Mouse (Mus musculus) liver, embryonic 12.5 days (tissue): ENCODE data around the gene Man1c1. TPM values are rescaled to one million over a fixed set of nuclear protein-coding genes. Genes with fewer than 3 reads are reported as not detected.

Source experiments
- ATAC-seq: fragments of 200-750 bp; cut with Nextera tagmentation; 2 replicates; pipeline ENCODE4 v1.8.0; 2017; ENCODE audit warnings: moderate number of reproducible peaks, mild to moderate bottlenecking, moderate library complexity
- H3K27ac ChIP-seq: fragments of 300-500 bp; sonication (generic); 2 replicates; pipeline ENCODE4 v1.5.1; 2016; ENCODE audit warnings: mild to moderate bottlenecking
- H3K27me3 ChIP-seq: fragments of 300-500 bp; sonication (generic); replicated peaks from 2 replicates; pipeline ENCODE4 v1.6.1; 2016; ENCODE audit warnings: mild to moderate bottlenecking, moderate library complexity
- H3K36me3 ChIP-seq: fragments of 300-500 bp; sonication (generic); 2 replicates; pipeline ENCODE4 v1.6.1; 2016; ENCODE audit warnings: mild to moderate bottlenecking, moderate library complexity
- H3K4me1 ChIP-seq: fragments of 300-500 bp; sonication (generic); 2 replicates; pipeline ENCODE4 v1.6.1; 2016
- H3K4me2 ChIP-seq: fragments of 300-500 bp; sonication (generic); 2 replicates; pipeline ENCODE4 v1.6.1; 2016; ENCODE audit warnings: mild to moderate bottlenecking, moderate library complexity
- H3K4me3 ChIP-seq: fragments of 300-500 bp; sonication (generic); 2 replicates; pipeline ENCODE4 v1.5.1; 2016; ENCODE audit warnings: mild to moderate bottlenecking, moderate library complexity
- H3K9ac ChIP-seq: fragments of 300-500 bp; sonication (generic); 2 replicates; pipeline ENCODE4 v1.6.1; 2016; ENCODE audit warnings: mild to moderate bottlenecking, moderate library complexity
- H3K9me3 ChIP-seq: fragments of 300-500 bp; sonication (generic); replicated peaks from 2 replicates; pipeline ENCODE4 v1.6.1; 2016; ENCODE audit warnings: mild to moderate bottlenecking, moderate library complexity
- WGBS: fragments of 180-500 bp; shearing (Covaris S2); methylation state at CpG from one replicate; pipeline ENCODE4 v1.1.7; 2016; ENCODE audit not compliant: insufficient replicate concordance; 5-methylcytosine and 5-hydroxymethylcytosine counted together
- polyA plus RNA-seq: library from polyadenylated mRNA; unstranded; fragments of >200 nt; fragmentation: Nextera tagmentation; extraction: Ambion mirVana; gene quantifications from 2 replicates; pipeline ENCODE4 v1.2.1, GENCODE M21; 2016

The Man1c1 gene
- polyA plus RNA-seq, 1 experiment from 2014 or later: 3.2 TPM

DNA sequence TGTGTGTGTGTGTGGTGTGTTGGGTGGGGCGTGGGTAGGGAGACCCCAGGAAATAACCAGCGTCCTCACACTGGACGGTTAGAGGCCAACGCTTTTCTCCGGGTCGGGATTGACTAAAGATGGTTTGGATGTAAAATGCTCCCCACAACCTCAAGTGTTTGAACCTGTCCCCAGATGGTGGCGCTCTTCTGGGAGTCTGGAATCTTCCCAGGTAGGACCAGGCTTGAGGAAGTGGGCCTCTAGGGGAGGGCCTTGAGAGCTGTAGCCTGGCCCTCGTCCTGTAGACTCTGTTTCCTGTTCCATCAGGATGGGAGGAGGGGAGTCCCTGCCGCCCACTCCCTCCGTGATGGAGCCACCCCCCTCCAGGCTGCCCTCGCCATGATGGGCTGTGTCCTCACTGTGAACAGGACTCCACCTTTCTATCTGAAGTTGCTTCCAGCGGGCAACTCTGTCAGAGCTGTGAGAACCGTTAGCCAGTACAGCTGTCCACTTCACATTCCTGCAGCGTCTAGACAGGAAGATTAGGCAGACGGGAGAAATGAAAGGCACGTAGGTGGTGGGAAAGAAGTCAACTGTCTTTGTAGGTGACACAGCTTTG lies 91.9 kb downstream of the Man1c1 start:
- 47% methylated on average over 16 of the region's 16 CpGs for WGBS
- no peak for ATAC-seq

GRCm38 (mm10) chr4:134610616-134611015 lies 93.5 kb downstream of the Man1c1 start:
- Histone ChIP-seq H3K27me3 (peaks cover 16% of the 10 kb centered on the region), H3K27ac (no peak overlapping the region), H3K4me2 (no peak overlapping the region), H3K36me3 (no peaks in the 10 kb centered on the region), H3K9ac (no peak overlapping the region), H3K9me3 (no peaks in the 10 kb centered on the region), H3K4me3 (no peak overlapping the region), H3K4me1 (peaks cover 22% of the 10 kb centered on the region)
- WGBS: 76% methylated on average over 3 of the region's 3 CpGs
- ATAC-seq: no peak

More for the DNA sequence above, 91.9 kb downstream of the Man1c1 start:
- peaks cover 7% of the 10 kb centered on the region; the same call in 1 of the 2 replicates for H3K4me1 ChIP-seq
- H3K27ac ChIP-seq: no peak overlapping the region
- peak overlapping the region; percentile 17; the same call in 1 of the 2 replicates for H3K4me2 ChIP-seq
- no peaks in the 10 kb centered on the region for H3K9me3 ChIP-seq
- H3K9ac ChIP-seq: no peak overlapping the region
- H3K27me3 ChIP-seq: 0 out of 2 replicates have a peak, but pooled peaks cover 4% of the 10 kb centered on the region
- no peak overlapping the region for H3K4me3 ChIP-seq
- H3K36me3 ChIP-seq: no peaks in the 10 kb centered on the region

DNA sequence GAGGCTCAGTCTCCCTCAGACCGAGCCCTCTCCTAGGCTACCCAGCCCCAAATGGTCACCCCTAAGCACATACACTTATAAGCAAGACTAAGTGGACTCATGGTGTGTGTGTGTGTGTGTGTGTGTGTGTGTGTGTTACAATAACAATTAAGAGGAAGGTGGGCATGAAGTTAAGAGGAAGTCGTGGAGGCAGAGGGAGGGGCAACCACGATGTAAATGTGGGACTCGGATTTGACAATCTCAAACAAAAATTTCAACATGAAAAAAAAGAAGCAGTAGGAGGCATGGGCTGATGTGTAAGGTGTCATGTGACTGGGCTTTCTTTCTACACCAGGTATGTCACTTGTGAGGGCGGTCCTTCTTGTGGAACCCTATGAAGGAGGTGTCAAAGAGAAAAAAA lies 96.4 kb downstream of the Man1c1 start:
- Histone ChIP-seq H3K9me3 (no peaks in the 10 kb centered on the region), H3K36me3 (no peaks in the 10 kb centered on the region), H3K9ac (no peak overlapping the region), H3K4me1 (peaks cover 38% of the 10 kb centered on the region), H3K27ac (no peak overlapping the region), H3K4me2 (no peak overlapping the region), H3K27me3 (peaks cover 35% of the 10 kb centered on the region), H3K4me3 (no peak overlapping the region)
- ATAC-seq: no peak
- 58% methylated on average over 5 of the region's 5 CpGs for WGBS

DNA sequence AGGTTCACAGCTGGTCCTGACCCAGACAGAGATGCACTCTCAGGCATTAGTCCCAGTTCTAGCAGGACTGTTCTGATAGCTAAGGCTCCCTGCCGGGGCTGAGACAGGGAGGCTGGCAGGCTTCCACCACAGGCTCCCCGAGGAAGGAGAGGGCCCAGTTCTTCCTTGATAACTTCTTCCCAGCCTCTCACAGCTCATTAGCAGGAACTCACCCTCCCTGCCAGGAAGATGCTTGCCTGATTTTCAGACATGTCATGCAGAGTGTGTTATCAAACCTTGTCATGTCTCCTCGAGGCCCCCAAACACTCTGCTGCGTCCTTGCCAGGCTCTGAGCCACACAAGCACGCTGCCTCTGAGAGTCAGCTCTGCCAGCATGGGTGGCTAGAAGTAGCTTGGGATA lies 98.0 kb downstream of the Man1c1 start:
- no peak for ATAC-seq
- Histone ChIP-seq H3K36me3 (no peaks in the 10 kb centered on the region), H3K4me2 (no peak overlapping the region), H3K27ac (0 out of 2 replicates have a peak overlapping the region, but pooled peaks have one; percentile 46), H3K4me1 (peaks cover 47% of the 10 kb centered on the region), H3K9me3 (no peaks in the 10 kb centered on the region), H3K9ac (no peak overlapping the region), H3K27me3 (peaks cover 35% of the 10 kb centered on the region), H3K4me3 (no peak overlapping the region)
- WGBS: 10% methylated on average over 5 of the region's 5 CpGs

- Histone ChIP-seq H3K9ac (no peak overlapping the region), H3K27ac (no peak overlapping the region), H3K9me3 (no peaks in the 10 kb centered on the region), H3K4me1 (peaks cover 50% of the 10 kb centered on the region), H3K36me3 (no peaks in the 10 kb centered on the region), H3K4me2 (no peak overlapping the region), H3K4me3 (no peak overlapping the region), H3K27me3 (peaks cover 37% of the 10 kb centered on the region)
- no peak for ATAC-seq
- 55% methylated on average over 4 of the region's 4 CpGs for WGBS
Measured at GRCm38 (mm10) chr4:134604472-134604871, 99.6 kb downstream of the Man1c1 start.

DNA sequence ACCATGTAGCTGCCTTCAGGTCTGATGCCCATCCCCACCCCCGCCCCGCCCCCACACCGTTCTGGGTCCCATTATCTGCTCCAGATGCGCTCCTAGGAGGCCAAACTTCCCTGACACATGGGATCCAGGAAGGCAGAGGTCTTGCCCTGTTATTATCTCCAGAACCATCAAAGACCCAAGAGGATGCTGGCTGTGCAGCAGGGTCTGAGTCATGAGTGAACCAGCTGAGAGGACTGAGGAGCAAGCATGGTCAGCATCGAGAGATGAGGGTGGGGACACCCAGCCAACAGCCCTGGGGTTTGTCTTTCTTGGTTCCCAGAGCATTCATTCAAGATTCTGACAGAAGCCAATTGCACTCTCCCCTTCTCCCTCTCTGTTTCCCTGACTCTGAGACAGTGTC lies 100.5 kb downstream of the Man1c1 start:
- Histone ChIP-seq H3K27me3 (peaks cover 34% of the 10 kb centered on the region), H3K4me2 (no peak overlapping the region), H3K27ac (no peak overlapping the region), H3K9me3 (no peaks in the 10 kb centered on the region), H3K36me3 (no peaks in the 10 kb centered on the region), H3K4me3 (no peak overlapping the region), H3K4me1 (peaks cover 50% of the 10 kb centered on the region), H3K9ac (no peak overlapping the region)
- ATAC-seq: no peak
- WGBS: 24% methylated on average over 5 of the region's 5 CpGs

DNA sequence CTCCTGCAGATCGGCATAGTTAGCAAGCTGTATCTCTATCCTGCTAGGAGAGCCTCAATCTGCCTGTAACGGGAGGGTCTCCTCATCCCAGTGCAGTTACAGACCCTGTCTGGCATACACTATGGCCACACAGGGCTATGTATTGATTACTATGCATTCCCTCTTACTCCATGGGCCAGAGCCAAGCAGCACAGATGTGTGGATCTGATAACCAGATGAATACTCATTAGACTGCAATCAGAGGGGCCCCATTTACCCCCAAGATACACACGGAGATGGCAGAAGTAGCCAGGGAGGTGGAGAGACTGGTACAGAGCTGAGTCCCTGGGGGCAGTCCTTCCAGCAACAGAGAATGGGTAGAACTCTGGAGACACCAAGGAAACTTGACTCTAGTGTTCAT lies 101.5 kb downstream of the Man1c1 start:
- peaks cover 39% of the 10 kb centered on the region for H3K27me3 ChIP-seq
- 32% methylated on average over 3 of the region's 3 CpGs for WGBS
- H3K27ac ChIP-seq: no peak overlapping the region
- peak overlapping the region; percentile 43 for H3K4me2 ChIP-seq
- no peaks in the 10 kb centered on the region for H3K9me3 ChIP-seq
- H3K4me3 ChIP-seq: no peak overlapping the region
- ATAC-seq: no peak
- peaks cover 50% of the 10 kb centered on the region for H3K4me1 ChIP-seq
- no peaks in the 10 kb centered on the region for H3K36me3 ChIP-seq
- no peak overlapping the region for H3K9ac ChIP-seq

- Histone ChIP-seq H3K9me3 (no peaks in the 10 kb centered on the region), H3K4me2 (peak overlapping the region; percentile 43), H3K9ac (no peak overlapping the region), H3K27ac (no peak overlapping the region), H3K4me1 (peaks cover 52% of the 10 kb centered on the region), H3K4me3 (no peak overlapping the region), H3K36me3 (no peaks in the 10 kb centered on the region), H3K27me3 (peaks cover 37% of the 10 kb centered on the region)
- ATAC-seq: peak; percentile 61
- WGBS: 7% methylated on average over 7 of the region's 7 CpGs
Measured at GRCm38 (mm10) chr4:134601981-134602380, 102.1 kb downstream of the Man1c1 start.

DNA sequence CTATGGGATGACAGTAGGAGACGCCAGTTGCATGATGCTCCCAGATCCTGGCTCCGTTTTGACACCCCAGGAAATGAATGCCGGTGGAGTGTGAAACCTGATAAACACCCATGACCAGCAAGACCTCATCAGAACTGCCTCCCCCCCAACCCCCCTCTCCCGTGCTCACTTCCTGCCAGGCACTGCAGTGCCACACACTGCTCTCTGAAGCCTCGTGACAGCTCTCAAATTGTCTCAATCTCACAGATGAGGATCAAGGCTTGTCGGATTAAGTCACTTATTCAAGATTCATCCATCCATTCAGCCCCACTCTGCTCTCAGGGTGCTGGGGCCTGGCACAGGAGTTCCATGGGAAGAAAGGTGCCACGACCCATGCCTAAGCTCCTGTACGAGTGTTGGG lies 102.7 kb downstream of the Man1c1 start:
- H3K27me3 ChIP-seq: peaks cover 33% of the 10 kb centered on the region
- no peak overlapping the region for H3K9ac ChIP-seq
- no peaks in the 10 kb centered on the region for H3K36me3 ChIP-seq
- WGBS: 10% methylated on average over 8 of the region's 8 CpGs
- H3K4me3 ChIP-seq: no peak overlapping the region
- H3K27ac ChIP-seq: no peak overlapping the region
- no peak for ATAC-seq
- H3K4me2 ChIP-seq: peak overlapping the region; percentile 43
- H3K4me1 ChIP-seq: peaks cover 50% of the 10 kb centered on the region
- H3K9me3 ChIP-seq: no peaks in the 10 kb centered on the region

DNA sequence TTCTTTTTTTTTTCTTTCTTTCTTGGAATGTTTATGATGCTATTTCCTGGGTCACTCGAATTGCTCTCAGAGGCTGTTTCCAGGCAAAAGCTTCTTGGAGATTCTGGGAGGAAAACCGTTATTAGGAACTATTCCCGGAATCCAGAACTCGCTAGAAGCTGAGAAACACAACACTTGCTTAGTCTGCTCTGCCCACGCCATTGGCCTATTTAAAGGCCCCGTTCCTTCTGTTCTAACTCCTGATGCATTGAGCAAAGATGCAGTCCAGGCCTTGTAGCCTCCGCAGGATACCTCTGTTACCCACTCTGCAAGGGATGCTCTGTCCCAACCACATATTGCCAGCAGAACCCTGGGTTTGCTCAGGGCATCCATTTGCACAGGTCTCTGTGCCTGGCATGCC lies 103.3 kb downstream of the Man1c1 start:
- Histone ChIP-seq H3K9me3 (no peaks in the 10 kb centered on the region), H3K4me1 (peaks cover 44% of the 10 kb centered on the region), H3K27me3 (peaks cover 28% of the 10 kb centered on the region), H3K27ac (0 out of 2 replicates have a peak overlapping the region, but pooled peaks have one; percentile 39), H3K4me3 (no peak overlapping the region), H3K9ac (no peak overlapping the region), H3K4me2 (no peak overlapping the region), H3K36me3 (no peaks in the 10 kb centered on the region)
- ATAC-seq: no peak
- 56% methylated on average over 7 of the region's 7 CpGs for WGBS

- WGBS: 81% methylated on average over 9 of the region's 9 CpGs
- Histone ChIP-seq H3K27ac (no peak overlapping the region), H3K4me2 (no peak overlapping the region)
Measured at GRCm38 (mm10) chr4:134600060-134600459, 104.0 kb downstream of the Man1c1 start.

DNA sequence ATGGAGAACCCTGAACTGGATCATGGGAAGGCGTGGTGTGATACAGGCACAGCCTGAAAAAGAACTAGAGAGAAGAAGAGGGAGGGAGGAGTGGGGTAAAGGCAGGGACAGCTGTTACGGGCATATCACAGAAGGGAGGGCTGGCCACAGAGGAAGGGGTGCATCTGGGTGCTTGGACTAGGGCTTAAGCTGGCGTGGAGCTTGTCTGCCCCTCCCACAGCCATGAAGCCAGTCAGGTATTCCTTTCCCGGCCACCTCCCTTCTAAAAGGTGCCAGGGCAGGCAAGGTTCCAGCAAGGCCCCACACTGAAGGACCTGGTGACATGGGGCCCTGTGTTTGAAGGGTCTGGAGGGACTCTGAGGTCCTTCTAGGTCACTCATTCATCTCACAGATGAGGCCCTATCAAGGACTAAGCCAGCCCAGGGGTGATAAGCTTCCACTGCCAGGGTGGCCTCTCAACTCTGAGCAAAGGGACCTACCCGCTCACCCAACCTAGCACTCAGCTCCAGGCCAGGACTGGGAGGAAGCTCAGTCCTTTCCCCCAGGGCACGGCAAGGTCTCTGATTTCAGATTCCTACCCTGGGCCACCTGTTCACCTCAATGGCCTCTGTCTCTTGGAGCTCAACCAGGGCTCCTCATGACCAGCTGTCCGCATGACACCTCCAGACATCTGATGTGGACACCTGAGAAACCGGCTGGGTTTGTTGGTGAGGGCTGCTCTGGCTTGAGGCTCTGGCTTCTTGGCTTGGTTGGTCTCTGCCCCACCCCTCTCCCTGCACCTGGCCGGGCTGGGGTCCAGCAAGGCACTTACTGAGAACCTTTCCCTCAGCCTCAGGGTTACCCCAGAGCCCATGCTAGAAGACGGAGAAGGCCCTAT lies 107.0 kb downstream of the Man1c1 start:
- H3K9me3 ChIP-seq: no peaks in the 10 kb centered on the region
- no peak overlapping the region for H3K27ac ChIP-seq
- no peaks in the 10 kb centered on the region for H3K36me3 ChIP-seq
- no peak overlapping the region for H3K9ac ChIP-seq
- no peak overlapping the region for H3K4me3 ChIP-seq
- H3K4me1 ChIP-seq: peaks cover 21% of the 10 kb centered on the region
- 63% methylated on average over 10 of the region's 10 CpGs for WGBS
- peaks cover 9% of the 10 kb centered on the region; the same call in 1 of the 2 replicates for H3K27me3 ChIP-seq
- no peak for ATAC-seq
- H3K4me2 ChIP-seq: no peak overlapping the region

More at GRCm38 (mm10) chr4:134600060-134600459, 104.0 kb downstream of the Man1c1 start:
- H3K4me1 ChIP-seq: peaks cover 37% of the 10 kb centered on the region
- H3K4me3 ChIP-seq: no peak overlapping the region
- peaks cover 21% of the 10 kb centered on the region for H3K27me3 ChIP-seq
- H3K9me3 ChIP-seq: no peaks in the 10 kb centered on the region
- H3K36me3 ChIP-seq: no peaks in the 10 kb centered on the region
- no peak overlapping the region for H3K9ac ChIP-seq
- no peak for ATAC-seq
